Mouse (Mus musculus): ENCODE data around the gene Gins3.
"Not testable (repeated sequence)": the region's sequence is repeated elsewhere in the genome, so short reads cannot be mapped to it uniquely, and the experiment has no call there.

Gins3 gene

DNA sequence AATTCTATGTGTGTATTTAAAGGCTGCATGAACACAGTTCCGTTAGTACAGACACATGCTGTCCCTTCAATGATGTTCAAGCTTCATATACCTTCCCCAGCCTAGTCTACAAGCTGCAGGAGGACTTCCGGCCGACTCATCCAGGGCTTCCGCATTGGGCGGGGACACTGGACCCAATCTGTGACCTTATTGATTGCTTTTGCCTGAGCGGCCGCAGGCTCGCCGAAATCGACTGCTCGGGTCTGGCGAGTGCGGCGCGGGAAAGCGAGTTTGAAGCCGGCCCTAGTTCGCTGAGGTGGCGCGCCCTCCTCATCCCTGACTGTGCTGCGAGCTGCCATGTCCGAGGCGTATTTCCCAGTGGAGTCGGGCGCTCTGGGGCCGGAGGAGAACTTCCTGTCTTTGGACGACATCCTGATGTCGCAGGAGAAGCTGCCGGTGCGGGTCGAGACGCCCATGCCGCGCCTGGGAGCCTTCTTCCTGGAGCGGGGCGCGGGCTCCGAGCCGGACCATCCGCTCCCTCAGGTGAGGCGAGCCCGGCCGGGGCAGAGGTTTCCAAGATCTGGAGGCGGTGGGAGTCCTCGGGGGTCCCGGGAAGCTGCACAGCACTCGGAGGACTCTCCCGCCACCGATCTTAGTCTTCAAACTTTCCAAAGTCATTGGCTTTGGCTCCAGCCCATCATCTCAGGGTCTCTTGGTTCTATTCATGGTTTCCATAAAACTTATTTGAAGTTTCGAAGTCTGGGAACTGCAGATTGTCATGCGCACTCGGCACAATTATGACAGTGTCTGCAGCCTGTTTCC lies at the start of gene Gins3:
Gins3 (plus strand) TSS at position 192 of the 801 bp plus-strand sequence.
- DNase-seq (ENCODE audit: low read depth in 1 of 2, low spot score in 2 of 2) = peak; percentile 83 to 84

GRCm38 (mm10) chr8:95587339-95587738 lies 45.9 kb upstream of the Gins3 start:
- DNase-seq (ENCODE audit: low read depth in 1 of 2, low spot score in 2 of 2) = no peak

GRCm38 (mm10) chr8:95589282-95589681 lies 44.0 kb upstream of the Gins3 start:
- no peak for DNase-seq (ENCODE audit: low read depth in 1 of 2, low spot score in 2 of 2)

GRCm38 (mm10) chr8:95590539-95590938 lies 42.7 kb upstream of the Gins3 start:
- DNase-seq (ENCODE audit: low read depth in 1 of 2, low spot score in 2 of 2) = no peak

DNA sequence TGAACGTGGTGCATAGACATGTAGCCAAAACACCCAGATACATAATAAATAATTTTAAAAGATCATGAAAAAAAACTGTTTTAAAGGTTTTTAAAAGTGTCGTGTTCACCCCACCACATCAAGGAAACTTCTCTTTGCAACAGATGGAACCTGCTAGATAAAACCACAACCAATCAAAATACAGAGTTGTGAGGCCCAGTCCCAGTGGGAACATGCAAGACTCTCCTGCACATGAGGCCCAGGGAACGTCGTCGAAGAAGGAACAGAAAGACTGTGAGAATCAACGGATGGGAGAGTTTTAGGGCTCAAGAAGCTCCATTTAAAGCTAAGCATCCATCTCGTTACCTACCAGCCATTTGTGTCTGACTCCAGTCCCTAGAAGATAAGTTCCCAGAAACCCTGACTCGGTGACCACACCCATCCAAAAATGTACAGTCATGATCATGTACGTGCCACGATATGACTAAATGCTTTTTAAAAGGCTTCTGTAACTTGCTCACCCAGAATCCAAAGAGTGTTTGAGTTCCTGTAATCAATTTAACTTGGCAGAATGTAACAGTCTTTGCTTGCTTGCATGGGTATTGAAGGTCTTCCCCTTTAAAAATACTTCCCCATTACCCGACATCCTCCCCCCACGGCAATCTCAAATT lies 41.0 kb upstream of the Gins3 start:
- no peak for DNase-seq (ENCODE audit: low read depth in 1 of 2, low spot score in 2 of 2)

GRCm38 (mm10) chr8:95593439-95594393 lies 39.5 kb upstream of the Gins3 start:
- DNase-seq (ENCODE audit: low read depth in 1 of 2, low spot score in 2 of 2) = no peak

- no peak for DNase-seq (ENCODE audit: low read depth in 1 of 2, low spot score in 2 of 2)
Measured at GRCm38 (mm10) chr8:95595131-95595530, 38.1 kb upstream of the Gins3 start.

DNA sequence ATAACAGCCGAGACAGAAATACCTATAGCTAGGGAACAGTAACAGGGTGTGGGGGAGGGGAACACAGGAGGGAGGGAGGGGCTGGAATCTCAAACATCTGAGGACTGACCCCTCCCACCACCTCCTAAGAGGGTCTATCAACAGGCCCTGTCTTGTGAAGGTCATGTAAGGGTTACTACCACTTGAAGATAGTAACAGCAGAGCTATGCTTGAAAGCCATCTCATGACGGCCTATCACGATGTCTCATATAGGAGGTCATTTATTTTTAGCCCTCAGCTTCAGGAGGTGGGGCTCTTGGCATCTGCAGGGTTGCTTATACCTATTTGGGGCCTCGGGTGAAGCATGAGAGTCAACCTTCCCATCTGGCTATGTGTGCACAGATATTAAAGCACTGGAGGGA lies 36.4 kb upstream of the Gins3 start:
- no peak for DNase-seq (ENCODE audit: low read depth in 1 of 2, low spot score in 2 of 2)

DNA sequence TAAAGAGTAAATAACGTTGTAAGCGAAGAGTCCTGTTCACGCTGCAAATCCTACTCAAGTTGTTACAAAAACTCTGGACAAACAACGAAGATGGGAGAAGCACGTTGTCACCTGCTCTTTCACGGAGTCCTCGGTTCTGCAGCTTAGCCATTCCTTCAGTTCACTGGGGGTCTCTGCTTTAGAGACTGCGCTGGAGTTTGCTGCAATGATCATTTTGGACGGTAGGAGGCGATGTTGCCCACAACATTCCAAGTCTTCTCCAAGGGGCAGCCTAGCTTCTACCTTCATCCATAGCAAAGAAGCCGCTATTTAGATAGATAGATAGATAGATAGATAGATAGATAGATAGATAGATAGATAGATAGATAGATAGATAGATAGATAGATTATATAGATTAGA lies 33.4 kb upstream of the Gins3 start:
- no peak for DNase-seq (ENCODE audit: low read depth in 1 of 2, low spot score in 2 of 2)

DNA sequence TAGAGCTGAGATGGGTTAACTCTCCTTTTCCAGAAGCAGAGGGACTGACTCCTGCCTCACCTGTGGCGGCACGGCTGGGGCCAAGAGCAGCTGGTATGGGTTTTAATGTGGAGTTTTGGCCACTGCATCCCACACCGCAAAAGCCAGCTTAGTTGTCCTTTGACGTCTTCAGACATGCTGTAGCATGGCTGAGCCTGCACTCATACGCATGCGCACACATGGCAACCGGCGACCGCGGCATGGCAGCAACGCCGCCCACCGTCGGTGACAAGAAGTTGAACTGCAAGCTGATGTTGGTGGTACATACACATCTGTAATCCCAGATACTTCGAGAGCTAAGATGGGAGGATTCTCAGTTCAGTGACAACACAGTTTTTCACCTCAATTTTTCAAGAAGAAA lies 31.9 kb upstream of the Gins3 start:
- no peak for DNase-seq (ENCODE audit: low read depth in 1 of 2, low spot score in 2 of 2)

GRCm38 (mm10) chr8:95602168-95602567 lies 31.1 kb upstream of the Gins3 start:
- no peak for DNase-seq (ENCODE audit: low read depth in 1 of 2, low spot score in 2 of 2)

DNA sequence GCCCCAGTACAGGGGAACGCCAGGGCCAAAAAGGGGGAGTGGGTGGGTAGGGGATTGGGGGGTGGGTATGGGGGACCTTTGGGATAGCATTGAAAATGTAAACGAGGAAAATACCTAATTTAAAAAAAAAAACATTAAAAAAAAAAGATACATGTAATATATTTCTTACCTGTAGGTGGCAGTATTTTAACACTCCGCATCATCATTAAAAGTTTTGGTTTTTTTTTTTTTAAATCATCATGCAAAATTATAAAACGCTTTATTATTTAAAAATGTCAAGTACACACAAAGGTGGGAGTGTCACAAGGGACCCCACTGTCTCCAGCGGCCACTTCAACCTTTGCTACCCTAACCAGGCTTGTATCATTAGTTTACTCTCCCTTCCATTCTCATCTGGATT lies 26.7 kb upstream of the Gins3 start:
- DNase-seq (ENCODE audit: low read depth in 1 of 2, low spot score in 2 of 2) = not testable (repeated sequence)

DNA sequence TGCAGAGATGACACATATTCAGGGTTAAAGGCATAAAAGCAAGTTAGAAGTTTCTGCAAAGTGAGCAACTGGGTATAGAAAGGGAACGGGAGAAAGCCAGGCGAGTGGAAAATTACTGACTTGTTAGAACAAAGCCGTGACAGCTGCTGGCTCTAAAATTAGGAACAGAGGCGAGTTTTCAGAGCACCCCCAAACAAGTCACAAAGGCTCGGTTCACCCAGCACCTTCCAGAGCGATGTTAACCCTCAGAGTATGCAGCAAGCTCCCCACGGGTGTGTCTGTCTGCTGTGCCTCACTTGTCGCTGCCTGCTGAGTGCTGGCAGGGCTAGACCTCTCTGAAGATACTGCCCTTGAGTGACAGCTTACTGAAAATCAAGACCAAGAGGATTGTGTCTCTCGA lies 26.0 kb upstream of the Gins3 start:
- no peak for DNase-seq (ENCODE audit: low read depth in 1 of 2, low spot score in 2 of 2)

DNA sequence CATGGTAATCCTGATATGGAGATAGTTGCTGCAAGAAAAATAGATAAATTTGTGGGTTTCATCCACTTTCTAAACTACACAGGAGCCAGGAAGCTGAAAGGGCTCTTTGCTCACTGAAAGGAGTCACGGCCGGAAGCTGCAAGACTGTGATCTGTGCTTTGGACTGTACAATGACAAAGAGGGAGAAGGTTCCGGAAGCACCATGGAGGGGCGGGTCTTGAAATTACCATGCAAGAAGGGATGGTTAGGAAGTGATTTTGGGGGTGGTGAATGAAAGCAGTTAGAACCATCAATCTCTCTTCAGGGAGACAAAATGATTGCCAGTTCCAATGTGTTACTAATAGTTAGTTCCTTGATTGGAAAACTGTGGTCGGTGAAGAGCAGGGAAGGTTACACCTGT lies 23.8 kb upstream of the Gins3 start:
- DNase-seq (ENCODE audit: low read depth in 1 of 2, low spot score in 2 of 2) = no peak

- no peak for DNase-seq (ENCODE audit: low read depth in 1 of 2, low spot score in 2 of 2)
Measured at GRCm38 (mm10) chr8:95610749-95611148, 22.5 kb upstream of the Gins3 start.

DNA sequence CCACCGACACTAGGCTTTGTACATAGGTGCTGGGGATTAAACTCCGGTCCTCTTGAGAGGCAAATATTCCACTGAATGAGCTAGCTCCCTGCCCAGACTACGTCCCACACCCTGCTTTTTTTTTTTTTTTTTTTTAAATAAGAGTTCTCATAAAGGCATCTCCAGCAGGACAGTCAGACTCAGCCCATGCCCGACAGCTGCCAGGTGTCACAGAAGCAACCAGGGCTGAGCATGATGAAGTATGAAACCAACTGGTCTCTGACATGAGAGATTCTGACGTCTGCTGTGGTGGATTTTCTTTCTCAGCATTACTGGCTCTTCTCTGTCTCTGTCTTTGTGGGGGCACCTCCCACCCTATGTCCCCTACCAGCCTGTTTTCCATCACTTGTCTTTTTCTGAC lies 21.5 kb upstream of the Gins3 start:
- no peak for DNase-seq (ENCODE audit: low read depth in 1 of 2, low spot score in 2 of 2)

- no peak for DNase-seq (ENCODE audit: low read depth in 1 of 2, low spot score in 2 of 2)
Measured at GRCm38 (mm10) chr8:95616383-95616782, 16.9 kb upstream of the Gins3 start.

DNA sequence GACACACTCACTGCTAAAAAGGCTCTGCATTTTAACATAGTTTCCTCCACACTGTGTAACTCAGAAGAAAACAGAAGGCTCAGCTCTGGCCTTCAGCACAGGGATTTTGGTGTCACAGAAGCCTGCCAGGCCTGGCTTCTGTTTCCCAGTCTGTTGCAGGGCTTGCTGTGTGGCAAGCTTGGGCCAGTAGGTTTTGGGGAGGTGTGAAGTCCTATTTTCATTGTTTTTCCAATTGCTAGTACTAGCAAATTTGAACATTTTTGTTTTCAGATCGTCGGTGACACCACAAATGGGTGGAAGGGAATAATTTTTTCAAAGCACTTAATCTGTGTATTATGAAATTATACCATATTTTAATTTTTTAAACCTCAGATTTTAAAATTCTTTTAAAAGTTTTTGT lies 13.2 kb upstream of the Gins3 start:
- DNase-seq (ENCODE audit: low read depth in 1 of 2, low spot score in 2 of 2) = no peak

DNA sequence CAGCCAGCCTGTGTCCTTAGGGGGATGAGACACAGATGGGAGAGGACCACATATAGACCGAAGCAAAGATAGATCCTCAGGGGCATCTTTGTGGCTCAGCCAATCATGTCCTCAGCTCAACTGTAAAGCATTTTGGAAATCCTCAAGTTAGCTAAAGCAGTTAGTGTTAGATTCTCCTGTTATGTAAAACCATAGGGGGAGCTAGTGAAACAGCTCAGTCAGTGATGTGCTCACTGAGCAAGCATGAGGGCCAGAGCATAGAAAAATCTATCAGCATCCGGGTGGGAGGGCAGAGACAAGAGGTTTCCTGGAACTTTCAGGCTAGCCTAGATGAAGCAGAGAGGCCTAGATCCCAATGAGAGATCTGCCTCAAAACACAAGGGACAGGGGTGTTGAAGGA lies 8.4 kb upstream of the Gins3 start:
- DNase-seq (ENCODE audit: low read depth in 1 of 2, low spot score in 2 of 2) = no peak

GRCm38 (mm10) chr8:95632840-95633239 lies 413 bp upstream of the Gins3 start:
- no peak for DNase-seq (ENCODE audit: low read depth in 1 of 2, low spot score in 2 of 2)

- no peak for DNase-seq (ENCODE audit: low read depth in 1 of 2, low spot score in 2 of 2)
Measured at GRCm38 (mm10) chr8:95634063-95634340, 749 bp downstream of the Gins3 start.

GRCm38 (mm10) chr8:95644942-95645341 lies 11.7 kb downstream of the Gins3 start:
- no peak for DNase-seq (ENCODE audit: low read depth in 1 of 2, low spot score in 2 of 2)
